Mouse (Mus musculus): ENCODE measurements around the gene Lima1.

Lima1 gene

GRCm38 (mm10) chr15:99866450-99867221 lies 8.6 kb downstream of the Lima1 start:
- DNase-seq = no peak

- DNase-seq = no peak
Measured at GRCm38 (mm10) chr15:99865942-99866341, 9.3 kb downstream of the Lima1 start.

- no peak for DNase-seq
Measured at GRCm38 (mm10) chr15:99865494-99865941, 9.7 kb downstream of the Lima1 start.

DNA sequence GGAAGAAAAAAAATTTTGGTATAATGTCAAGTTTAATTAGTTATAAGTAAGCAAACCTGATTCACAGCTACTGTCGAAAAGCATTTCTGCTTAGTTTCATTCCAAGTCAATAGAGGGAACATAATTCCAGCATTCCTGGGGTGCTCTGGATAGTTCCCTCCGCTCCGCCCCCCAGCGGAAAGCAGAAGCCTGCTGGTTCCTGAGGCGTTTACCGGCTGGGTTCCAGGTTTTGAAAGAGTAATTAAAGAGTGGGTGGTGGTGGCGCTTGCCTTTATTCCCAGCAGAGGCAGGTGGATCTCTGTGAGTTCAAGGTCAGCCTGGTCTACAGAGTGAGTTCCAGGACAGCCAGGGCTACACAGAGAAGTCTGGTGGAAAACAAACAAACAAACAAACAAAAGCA lies 10.2 kb downstream of the Lima1 start:
- DNase-seq = no peak

DNA sequence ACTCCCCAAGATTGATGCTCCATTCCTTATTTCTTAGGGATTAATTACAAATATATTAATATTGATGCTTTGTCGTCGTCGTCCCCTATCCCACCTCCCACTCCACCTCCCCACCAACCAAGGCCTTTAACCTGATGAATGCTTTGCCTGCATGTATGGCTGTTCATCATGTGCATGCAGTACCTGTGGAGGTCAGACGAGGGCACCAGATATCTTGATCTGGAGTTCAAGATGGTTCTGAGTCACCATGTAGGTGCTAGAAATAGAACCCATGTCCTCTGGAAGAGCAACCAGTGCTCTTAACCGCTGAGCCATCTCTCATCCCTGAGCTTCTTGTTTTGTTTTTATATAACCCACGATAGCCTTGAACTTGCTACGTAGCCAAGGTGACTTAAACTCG lies 11.5 kb downstream of the Lima1 start:
- no peak for DNase-seq

DNA sequence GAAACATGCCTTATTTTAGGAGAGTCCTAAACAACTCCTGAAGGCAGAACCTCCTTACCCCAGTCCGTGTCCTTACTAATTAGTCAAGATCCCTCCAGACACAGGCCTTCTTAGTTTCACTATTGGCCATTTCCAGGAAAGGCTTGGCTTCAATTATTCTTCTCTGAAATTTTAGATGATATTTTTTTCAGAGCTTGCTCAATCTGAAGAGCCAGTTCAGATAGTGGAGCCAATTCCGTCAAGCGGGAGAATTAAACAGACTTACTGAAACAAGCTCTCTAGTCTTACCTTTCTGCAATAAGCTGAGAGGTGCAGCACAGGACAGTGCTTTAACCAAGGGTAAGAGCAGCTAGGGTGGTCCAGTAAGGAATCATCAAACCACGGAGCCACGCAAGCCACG lies 11.9 kb downstream of the Lima1 start:
- DNase-seq = no peak

DNA sequence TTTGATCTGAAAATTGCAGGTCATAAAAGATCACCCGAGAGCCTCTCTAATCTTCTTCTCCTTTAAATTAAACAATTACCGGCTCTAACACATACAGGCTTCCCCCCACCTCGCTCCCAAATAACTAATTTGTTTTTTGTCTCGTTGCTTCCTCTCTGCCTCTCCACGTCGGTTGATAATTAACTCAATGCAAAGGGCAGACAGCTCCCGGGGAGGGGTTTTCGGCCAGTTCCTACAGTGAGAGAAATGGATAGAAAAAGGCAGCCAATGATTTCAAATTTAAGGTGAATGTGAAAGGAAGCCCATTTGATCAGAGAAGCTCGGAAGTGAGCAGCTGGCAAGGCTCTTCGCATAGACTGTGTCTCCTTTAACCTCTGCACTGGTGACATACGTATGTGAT lies 12.8 kb downstream of the Lima1 start:
- no peak for DNase-seq

DNA sequence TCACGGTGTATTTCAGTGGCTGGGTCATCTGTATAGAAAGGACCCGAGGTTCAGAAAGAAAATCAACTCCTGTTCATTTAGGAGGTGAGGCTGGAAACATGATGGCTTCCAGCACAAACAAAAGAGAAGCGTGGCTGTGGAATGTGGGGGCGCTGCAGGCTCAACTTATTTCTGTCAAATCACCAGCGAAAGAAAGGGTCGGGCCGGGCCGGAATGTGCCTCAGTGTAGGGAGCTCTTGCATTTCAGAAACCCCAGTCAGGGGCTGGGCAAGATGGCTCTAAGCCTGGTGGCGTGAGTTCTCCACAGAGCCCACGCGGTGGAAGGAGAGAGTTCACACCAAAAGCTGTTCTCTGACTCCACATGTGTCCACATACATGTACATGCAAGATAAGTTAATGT lies 13.3 kb downstream of the Lima1 start:
- no peak for DNase-seq

- no peak for DNase-seq
Measured at GRCm38 (mm10) chr15:99861536-99861935, 13.7 kb downstream of the Lima1 start.

GRCm38 (mm10) chr15:99859644-99860392 lies 15.4 kb downstream of the Lima1 start:
- no peak for DNase-seq

DNA sequence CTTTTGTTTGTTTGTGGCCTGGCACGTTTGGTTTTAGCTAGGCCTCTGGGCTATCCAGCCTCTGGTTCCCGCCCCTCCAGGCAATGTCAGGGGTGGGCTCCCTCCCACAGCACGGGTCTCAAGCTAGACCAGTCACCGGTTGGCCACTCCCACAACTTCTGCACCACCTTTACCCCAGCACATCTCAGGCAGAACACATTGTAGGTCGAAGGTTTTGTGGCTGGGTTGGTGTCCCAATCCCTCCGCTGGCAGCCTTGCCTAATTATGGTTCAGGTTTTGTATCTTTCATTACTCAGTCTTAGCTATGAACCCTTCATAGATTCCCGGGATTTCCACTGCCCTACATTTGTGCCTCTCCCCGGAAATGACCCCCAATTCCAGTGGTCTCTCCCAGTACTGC lies 17.8 kb downstream of the Lima1 start:
- no peak for DNase-seq

DNA sequence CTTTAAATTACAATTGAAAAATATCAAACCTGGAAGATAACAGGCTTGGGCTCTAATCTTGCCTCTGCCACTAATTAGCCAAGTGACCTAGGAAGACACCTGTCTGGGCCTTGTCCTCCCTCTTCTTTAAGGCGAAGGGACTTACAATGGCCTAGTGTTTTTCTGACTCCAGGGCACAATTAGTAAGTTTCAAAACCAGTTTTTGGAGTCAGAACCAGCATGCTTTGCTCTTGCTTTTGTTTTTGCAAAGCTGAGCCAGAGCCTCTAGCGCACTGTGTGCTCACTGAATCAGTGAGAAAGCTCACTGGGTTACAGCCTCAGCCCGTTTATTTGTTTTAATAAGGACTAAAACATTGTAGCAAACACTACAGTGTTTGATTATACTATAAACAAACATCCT lies 20.1 kb downstream of the Lima1 start:
- no peak for DNase-seq

GRCm38 (mm10) chr15:99852606-99853237 lies 22.5 kb downstream of the Lima1 start:
- DNase-seq = no peak

- no peak for DNase-seq
Measured at GRCm38 (mm10) chr15:99850265-99850664, 25.0 kb downstream of the Lima1 start.

GRCm38 (mm10) chr15:99847937-99848336 lies 27.3 kb downstream of the Lima1 start:
- DNase-seq = no peak

- DNase-seq = no peak
Measured at GRCm38 (mm10) chr15:99847207-99847881, 27.9 kb downstream of the Lima1 start.

- DNase-seq = no peak
Measured at GRCm38 (mm10) chr15:99846633-99847032, 28.6 kb downstream of the Lima1 start.

- no peak for DNase-seq
Measured at GRCm38 (mm10) chr15:99843856-99844255, 31.4 kb downstream of the Lima1 start.

DNA sequence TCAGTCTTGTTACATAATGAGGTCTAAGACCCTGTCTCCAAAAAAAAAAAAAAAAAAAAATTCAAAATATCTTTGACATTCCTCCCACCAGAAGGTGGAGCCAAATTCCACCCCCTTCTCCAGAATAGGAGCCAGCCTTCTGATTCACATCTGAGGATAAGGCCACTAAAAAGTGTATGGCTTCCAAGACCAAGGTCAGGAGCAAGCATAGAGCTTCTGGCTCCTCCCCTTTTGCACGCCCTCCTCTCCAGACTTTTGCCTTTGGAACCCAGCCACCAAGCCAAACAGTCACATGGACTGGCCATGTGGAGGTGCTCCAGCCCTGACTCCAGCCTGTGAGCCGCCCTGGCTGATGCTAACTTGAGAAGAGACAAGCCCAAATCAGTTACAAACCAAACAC lies 35.3 kb downstream of the Lima1 start:
- DNase-seq = no peak

- DNase-seq = no peak
Measured at GRCm38 (mm10) chr15:99839165-99839840, 36.0 kb downstream of the Lima1 start.

- no peak for DNase-seq
Measured at GRCm38 (mm10) chr15:99837561-99837960, 37.7 kb downstream of the Lima1 start.

GRCm38 (mm10) chr15:99835191-99835590 lies 40.1 kb downstream of the Lima1 start:
- no peak for DNase-seq

DNA sequence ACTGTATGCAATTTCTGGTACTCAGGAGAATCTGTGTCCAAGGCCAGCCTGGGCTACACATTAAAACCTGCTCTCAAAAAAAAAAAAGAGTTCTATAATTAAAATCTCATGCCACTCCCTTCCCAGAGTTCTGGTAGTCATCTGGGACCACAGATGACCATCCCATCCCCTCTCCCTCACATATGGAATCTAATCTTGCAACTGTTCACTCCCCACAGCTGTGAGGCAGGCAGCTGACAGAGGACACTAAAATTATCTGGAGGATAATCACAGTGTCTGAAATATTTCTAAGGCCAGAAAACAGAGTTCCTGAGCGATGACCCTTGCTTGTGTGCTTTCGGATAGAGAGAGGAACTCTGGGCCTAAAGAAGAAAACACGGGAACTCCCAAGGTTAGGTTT lies 40.6 kb downstream of the Lima1 start:
- no peak for DNase-seq
